Mouse (Mus musculus) left cerebral cortex, postnatal 4 days (tissue): ENCODE results near the gene Abcg2. TPM values are rescaled to one million over a fixed set of nuclear protein-coding genes. Genes with fewer than 3 reads are reported as not detected.
A peak's percentile ranks its signal among the peaks of the same experiment; 100 is the strongest.

ENCODE experiments used
- DNase-seq: peaks from one replicate; pipeline ENCODE4 v3.0.0-alpha.2; 2022
- intact Hi-C: fragments of 180-260 bp; cut with DNase I; formaldehyde crosslinking; loops from one replicate; pipeline ENCODE4 v1.15.1; 2025
- total RNA-seq, 2 experiments: library from RNA; stranded (reverse); gene quantifications; 2 replicates each; pipeline ENCODE4 v1.2.3; 2021

Abcg2 gene
- total RNA-seq, 2 experiments from 2014 or later = 31.0 to 33.4 TPM

DNA sequence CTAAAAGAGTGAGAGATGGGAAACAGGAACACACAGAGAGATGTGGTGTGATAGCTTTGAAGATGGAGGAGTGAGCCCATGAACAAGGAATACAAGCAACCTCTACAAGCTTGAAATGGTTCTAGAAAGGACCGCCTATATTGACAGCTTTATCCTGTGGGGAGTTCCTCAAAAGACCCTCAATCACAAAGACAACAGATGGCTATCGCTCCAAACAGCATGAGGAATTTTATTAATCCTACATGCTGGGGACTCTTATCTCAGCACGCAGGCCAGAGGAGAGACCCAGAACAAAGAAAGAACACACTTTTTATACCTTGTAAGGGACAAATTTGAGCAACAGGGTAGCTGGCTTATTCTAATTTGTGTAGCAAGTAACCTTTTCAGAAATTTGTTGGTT, 48.1 kb downstream of the Abcg2 start:
- no peak for DNase-seq
- intact Hi-C loops = no loop called here

DNA sequence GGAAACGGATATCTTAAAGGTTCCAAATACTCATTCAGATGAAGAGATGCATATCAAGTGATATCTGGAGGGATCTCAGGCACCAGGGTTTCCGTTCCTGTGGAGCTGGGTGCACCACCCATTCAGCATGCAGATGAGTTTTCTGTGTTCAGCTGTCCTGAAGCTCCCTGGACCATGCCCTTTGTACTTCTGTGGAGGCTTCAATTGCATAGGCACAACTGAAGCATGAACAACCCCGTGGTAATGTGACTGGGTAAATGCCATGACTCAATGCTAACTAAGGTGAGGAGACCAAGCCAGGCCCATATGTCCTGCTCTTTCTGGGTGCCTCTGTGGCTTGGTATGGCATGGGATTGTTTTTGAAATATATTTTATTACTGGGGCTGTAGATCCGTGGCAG, 49.4 kb downstream of the Abcg2 start:
- no peak for DNase-seq
- intact Hi-C loops = no loop called here

GRCm38 (mm10) chr6:58638566-58638965, 54.2 kb downstream of the Abcg2 start:
- DNase-seq = no peak
- intact Hi-C loops = no loop called here

DNA sequence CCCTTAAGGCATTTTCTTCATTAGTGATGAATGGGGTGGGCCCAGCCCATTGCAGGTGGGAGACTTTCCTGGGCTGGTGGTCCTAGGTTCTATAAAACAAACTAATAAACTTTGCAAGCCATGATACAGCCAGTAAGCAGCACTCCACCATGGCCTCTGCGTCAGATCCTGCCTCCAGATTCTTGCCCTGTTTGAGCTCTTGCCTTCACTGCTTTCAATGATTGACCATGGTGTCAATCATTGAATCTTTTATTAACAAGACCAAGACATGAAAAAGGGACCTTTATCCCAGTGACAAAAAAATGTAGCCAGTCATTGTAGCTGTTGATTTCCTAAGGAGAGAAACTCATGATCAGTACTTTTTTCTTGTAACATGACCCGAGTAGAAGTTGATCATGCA, 55.1 kb downstream of the Abcg2 start:
- no peak for DNase-seq
- intact Hi-C loops = no loop called here

DNA sequence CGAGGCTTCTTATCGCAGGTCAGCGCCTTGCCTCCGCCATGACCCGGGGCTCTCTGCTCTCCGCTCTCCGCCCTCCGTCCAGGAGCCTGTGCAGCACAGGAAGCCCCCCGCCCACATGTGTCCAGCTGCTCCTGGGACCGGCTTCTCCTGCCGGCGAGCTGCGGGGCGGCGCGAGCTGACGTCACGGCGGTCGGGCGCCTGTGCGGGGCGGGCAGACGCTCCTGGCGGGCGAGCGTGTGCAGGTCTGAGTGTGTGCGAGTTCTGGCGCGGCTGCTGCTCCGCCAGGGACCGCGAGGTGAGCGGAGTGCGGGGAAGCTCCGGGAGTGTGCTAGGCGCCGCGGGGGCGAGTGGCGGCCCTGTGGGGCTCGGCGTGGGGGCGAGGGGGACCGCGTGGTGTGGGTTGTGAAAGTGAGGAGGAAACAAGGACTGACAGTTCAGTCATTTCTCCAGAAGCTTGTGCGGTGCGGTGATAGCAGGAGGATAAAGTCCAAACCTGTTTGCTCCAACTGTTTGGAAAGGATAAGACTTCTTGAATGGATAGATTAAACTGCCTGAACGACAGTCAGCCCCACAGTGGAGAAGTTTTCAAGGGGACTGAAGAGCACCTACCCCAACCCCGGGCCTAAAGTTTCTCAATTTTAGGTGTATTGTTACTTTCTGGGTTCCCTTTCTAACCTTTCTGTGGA, 56.2 kb downstream of the Abcg2 start:
- peak; percentile 60 for DNase-seq
- intact Hi-C loops = no loop called here

- intact Hi-C loops = no loop called here
Observed at GRCm38 (mm10) chr6:58641056-58641799, 56.9 kb downstream of the Abcg2 start.

GRCm38 (mm10) chr6:58642191-58642590, 57.9 kb downstream of the Abcg2 start:
- intact Hi-C loops = no loop called here
- DNase-seq = no peak

More at GRCm38 (mm10) chr6:58641056-58641799, 56.9 kb downstream of the Abcg2 start:
- no peak for DNase-seq

GRCm38 (mm10) chr6:58644586-58644985, 60.3 kb downstream of the Abcg2 start:
- intact Hi-C loops = no loop called here
- no peak for DNase-seq

GRCm38 (mm10) chr6:58648100-58648749, 63.9 kb downstream of the Abcg2 start:
- intact Hi-C loops = no loop called here
- no peak for DNase-seq

- intact Hi-C loops = no loop called here
- DNase-seq = no peak
Observed at GRCm38 (mm10) chr6:58650136-58650535, 65.8 kb downstream of the Abcg2 start.

DNA sequence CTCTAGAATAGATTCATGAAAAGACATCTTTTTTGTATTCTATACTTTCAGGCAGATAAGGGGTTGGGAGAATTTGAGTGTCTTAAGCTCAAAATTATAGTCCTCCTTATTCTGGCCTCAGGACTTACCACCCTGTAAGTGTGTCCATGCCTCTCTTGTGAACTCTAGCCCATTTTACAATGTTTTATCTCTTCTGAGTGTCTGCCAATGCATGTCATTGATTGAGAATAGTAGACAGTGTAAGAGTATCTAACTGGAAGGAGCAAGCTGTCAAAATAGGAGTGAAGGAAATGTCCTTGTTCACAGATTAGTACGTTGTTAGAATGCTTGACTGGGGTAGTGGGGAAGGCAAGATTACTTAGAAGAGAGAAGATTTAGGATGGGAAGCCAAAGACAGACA, 66.7 kb downstream of the Abcg2 start:
- intact Hi-C loops = no loop called here
- DNase-seq = no peak

DNA sequence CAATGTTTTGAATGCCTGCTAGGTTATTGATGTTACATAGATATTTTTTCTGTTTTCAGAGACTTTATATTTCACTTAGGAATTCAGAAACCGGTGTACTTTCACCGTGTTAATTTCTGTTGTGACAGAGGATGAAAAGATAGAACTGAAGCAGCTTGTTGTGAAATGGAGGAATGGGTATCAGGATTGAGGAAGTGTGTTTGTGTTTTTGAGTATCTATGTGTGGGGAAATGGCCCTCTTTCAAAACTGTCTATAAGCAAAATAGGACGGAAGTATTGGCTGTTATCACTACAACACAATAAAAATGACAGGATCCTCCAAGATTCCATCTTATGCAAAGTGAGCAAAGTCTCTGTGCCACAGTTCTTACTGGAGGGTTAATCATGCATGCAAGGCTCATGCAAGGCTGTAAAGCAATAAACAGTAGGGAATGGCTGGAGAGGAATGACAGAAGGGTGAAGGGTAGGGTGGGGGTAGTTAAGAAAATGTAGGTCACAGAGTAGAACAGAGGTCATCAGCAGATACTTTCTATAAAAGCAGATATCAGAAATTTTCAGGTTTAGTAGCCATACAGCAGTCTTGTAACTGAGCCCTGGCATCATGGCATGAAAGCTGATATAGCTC, 76.7 kb downstream of the Abcg2 start:
- intact Hi-C loops = no loop called here

DNA sequence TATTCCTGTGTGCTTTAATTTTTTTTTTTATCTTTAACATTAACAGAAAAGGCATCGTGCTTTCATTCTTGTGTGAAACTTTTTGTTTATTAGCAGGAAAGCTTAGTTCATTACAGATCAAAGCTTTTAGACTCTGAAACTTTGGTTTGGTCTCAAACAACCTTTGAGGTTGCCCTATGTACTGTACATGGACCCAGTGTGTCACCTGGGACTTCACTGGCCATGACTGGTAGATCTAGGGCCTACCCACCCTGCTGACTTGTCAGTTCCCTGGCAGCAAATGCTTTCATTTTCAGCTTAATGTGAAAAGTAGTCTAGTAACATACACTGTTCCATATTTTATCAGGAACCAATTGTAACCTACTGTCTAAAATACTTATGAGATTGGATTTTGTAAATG, 93.5 kb downstream of the Abcg2 start:
- intact Hi-C loops = no loop called here
- no peak for DNase-seq

More for the DNA sequence above, 76.7 kb downstream of the Abcg2 start:
- no peak for DNase-seq

- intact Hi-C loops = no loop called here
Observed at GRCm38 (mm10) chr6:58678530-58678929, 94.2 kb downstream of the Abcg2 start.

DNA sequence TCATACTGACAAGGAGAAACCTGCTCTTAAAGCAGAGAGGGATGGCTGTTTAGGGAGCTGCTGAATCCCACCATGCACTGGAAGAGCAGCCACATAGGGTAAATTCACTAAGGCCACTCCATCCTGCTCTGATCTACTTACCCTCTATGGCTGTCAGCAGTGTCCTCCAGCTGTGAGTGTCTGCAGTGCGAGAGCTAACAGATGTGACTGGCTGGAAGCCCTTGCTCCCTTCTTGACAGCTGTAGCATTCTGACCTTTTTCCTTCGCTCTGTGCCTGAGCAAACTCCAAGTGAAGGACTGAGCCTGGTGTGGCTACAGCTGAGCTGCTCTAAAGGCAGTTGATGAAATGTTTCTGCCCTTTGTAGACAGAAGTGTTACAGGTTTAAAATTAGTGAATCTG, 107.3 kb downstream of the Abcg2 start:
- intact Hi-C loops = no loop called here

More at GRCm38 (mm10) chr6:58678530-58678929, 94.2 kb downstream of the Abcg2 start:
- DNase-seq = no peak

DNA sequence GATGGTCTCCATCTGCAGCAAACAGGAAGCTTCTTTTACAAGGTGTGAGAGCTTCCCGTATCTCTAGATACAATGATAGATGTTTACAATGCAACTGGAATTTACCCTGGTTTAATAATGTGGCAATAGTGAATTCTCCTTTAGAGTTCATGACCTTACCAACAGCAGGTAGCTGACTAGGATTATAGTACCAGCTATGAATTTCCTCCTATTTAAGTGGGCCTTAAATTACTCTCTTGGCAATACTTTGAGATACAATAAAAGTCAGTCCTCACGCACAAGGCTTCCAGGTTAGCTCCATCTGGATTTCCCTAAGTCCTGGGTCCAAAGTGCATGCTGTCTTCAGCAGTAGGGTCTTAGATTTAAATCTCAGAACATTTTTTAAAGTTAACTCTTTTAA, 109.9 kb downstream of the Abcg2 start:
- no peak for DNase-seq
- intact Hi-C loops = no loop called here

More for the DNA sequence above, 107.3 kb downstream of the Abcg2 start:
- no peak for DNase-seq

GRCm38 (mm10) chr6:58694765-58695164, 110.4 kb downstream of the Abcg2 start:
- intact Hi-C loops = no loop called here

DNA sequence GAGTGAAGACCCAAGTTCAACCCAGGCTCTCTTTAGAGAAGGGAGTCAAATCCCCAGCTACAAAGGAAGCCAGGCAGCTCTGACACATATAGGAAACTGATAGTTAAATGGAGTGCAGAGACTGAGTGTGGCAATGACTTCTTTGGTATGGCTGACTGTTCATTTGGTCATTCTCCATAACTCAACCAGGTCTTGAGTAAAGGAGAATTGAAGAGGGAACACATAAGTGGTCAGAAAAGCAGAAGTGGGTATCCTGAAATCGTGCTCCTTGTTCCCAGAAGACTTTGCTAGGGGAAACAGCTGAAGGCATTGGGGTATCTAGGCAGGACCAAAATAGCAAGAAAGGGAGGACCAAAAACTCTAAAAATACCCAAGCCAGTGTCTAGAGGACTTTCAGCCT, 126.0 kb downstream of the Abcg2 start:
- no peak for DNase-seq
- intact Hi-C loops = no loop called here

More at GRCm38 (mm10) chr6:58694765-58695164, 110.4 kb downstream of the Abcg2 start:
- DNase-seq = no peak

- DNase-seq = no peak
- intact Hi-C loops = no loop called here
Observed at GRCm38 (mm10) chr6:58711909-58712308, 127.6 kb downstream of the Abcg2 start.

GRCm38 (mm10) chr6:58733851-58734250, 149.5 kb downstream of the Abcg2 start:
- DNase-seq = no peak
- intact Hi-C loops = no loop called here

DNA sequence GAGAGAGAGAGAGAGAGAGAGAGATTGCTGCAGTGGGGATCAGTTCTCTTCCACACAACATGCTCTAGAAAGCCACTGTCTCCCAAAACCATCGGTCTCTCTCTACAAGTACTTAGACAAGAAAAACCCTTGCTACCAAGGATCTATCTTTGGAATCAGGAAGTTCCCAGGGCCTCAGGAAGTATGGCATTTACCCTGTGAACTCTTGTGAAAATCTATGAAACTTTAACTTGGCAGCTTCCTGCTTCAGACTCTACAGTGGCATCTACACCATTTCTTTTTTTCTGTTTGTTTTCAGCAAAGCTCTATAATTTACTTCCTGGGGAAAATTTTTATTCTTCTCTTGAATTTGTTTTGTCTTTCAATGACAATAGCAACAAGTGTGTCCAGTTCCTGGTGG, 150.8 kb downstream of the Abcg2 start:
- no peak for DNase-seq
- intact Hi-C loops = no loop called here
